In genomic region chr19:53464681-53465080, GRCm38 (mm10) we compare ENCODE assay signal across 12 mouse cellular contexts.
DNase-seq lines count a peak whose midpoint lies in the region; ATAC-seq lines count a peak whose summit lies in the region.
"Had no signal": no experiment of that assay in that cellular context is flagged by ENCODE, and none has a peak within 500 bp of the region (broad histone marks: within the 10 kb centered on the region; RNA-seq: fewer than 3 reads in every experiment).

No protein-coding gene starts in this region.

- no peak for DNase-seq in heart, adult 8-10 months (ENCODE audit: low spot score)
- peak; percentile 9 for DNase-seq in liver, embryonic 13.5 days
- peak; percentile 80 for DNase-seq in thymus, postnatal 14 days
- no peak for DNase-seq in midbrain, embryonic 10.5 days (ENCODE audit: low spot score)
- DNase-seq in adrenal gland, postnatal 4 days (ENCODE audit: low spot score in 2 of 2), result no peak
- DNase-seq: adrenal gland, adult 2 months; gastrocnemius, adult 2 months; left cerebral cortex, postnatal 4 days had no signal

- no peak overlapping the region for H3K4me3 ChIP-seq in heart, embryonic 15.5 days
- no peak overlapping the region for H3K4me3 ChIP-seq in liver, embryonic 13.5 days (replicated peaks)
- no peak overlapping the region for H3K4me3 ChIP-seq in midbrain, embryonic 10.5 days
- H3K4me3 ChIP-seq in hindbrain, embryonic 13.5 days, result no peak overlapping the region
- H3K4me3 ChIP-seq: gastrocnemius, adult 2 months; myocyte had no signal

- peaks cover 3% of the 10 kb centered on the region for H3K9me3 ChIP-seq in heart, embryonic 15.5 days (replicated peaks)
- no peaks in the 10 kb centered on the region for H3K9me3 ChIP-seq in liver, embryonic 13.5 days (replicated peaks)
- no peaks in the 10 kb centered on the region for H3K9me3 ChIP-seq in midbrain, embryonic 10.5 days (replicated peaks)
- peaks cover 13% of the 10 kb centered on the region; the same call in 1 of the 2 replicates for H3K9me3 ChIP-seq in hindbrain, embryonic 13.5 days

- WGBS in heart, embryonic 15.5 days, result 55% methylated on average over 5 of the region's 5 CpGs
- 20% methylated on average over 5 of the region's 5 CpGs for WGBS in liver, embryonic 13.5 days (ENCODE audit: insufficient replicate concordance)
- WGBS in midbrain, embryonic 10.5 days, result 79% methylated on average over 5 of the region's 5 CpGs
- WGBS in hindbrain, embryonic 13.5 days, result 86% methylated on average over 5 of the region's 5 CpGs

- peaks cover 10% of the 10 kb centered on the region; the same call in 1 of the 2 replicates for H3K4me1 ChIP-seq in heart, embryonic 15.5 days (replicated peaks)
- peaks cover 10% of the 10 kb centered on the region; the same call in 1 of the 2 replicates for H3K4me1 ChIP-seq in liver, embryonic 13.5 days (replicated peaks)
- H3K4me1 ChIP-seq in midbrain, embryonic 10.5 days, result peaks cover 15% of the 10 kb centered on the region
- H3K4me1 ChIP-seq in hindbrain, embryonic 13.5 days (replicated peaks), result peaks cover 13% of the 10 kb centered on the region

- H3K9ac ChIP-seq in heart, embryonic 15.5 days, result no peak overlapping the region
- H3K9ac ChIP-seq in liver, embryonic 13.5 days, result no peak overlapping the region
- H3K9ac ChIP-seq in hindbrain, embryonic 13.5 days, result no peak overlapping the region

- ATAC-seq in heart, embryonic 15.5 days (replicated peaks; ENCODE audit: insufficient number of reproducible peaks, insufficient read depth, low FRiP score, low read depth), result no peak
- ATAC-seq in liver, embryonic 13.5 days (ENCODE audit: low read depth), result peak; percentile 18; the same call in 1 of the 2 replicates
- ATAC-seq in monocyte, adult 5-6 weeks (replicated peaks; ENCODE audit: insufficient number of reproducible peaks, low FRiP score, low TSS enrichment, poor library complexity, severe bottlenecking), result peak; percentile 59
- ATAC-seq in hindbrain, embryonic 13.5 days (ENCODE audit: low FRiP score), result no peak

- no peaks in the 10 kb centered on the region for H3K27me3 ChIP-seq in heart, embryonic 15.5 days
- H3K27me3 ChIP-seq in liver, embryonic 13.5 days, result 0 out of 2 replicates have a peak, but pooled peaks cover 4% of the 10 kb centered on the region
- H3K27me3 ChIP-seq in midbrain, embryonic 10.5 days (ENCODE audit: low read depth, poor library complexity, severe bottlenecking), result peaks cover 14% of the 10 kb centered on the region
- H3K27me3 ChIP-seq in hindbrain, embryonic 13.5 days, result peaks cover 13% of the 10 kb centered on the region; the same call in 1 of the 2 replicates

- H3K4me2 ChIP-seq in heart, embryonic 15.5 days, result no peak overlapping the region
- H3K4me2 ChIP-seq in liver, embryonic 13.5 days, result no peak overlapping the region
- no peak overlapping the region for H3K4me2 ChIP-seq in hindbrain, embryonic 13.5 days

- no peaks in the 10 kb centered on the region for H3K36me3 ChIP-seq in heart, embryonic 15.5 days
- H3K36me3 ChIP-seq in liver, embryonic 13.5 days, result no peaks in the 10 kb centered on the region
- no peaks in the 10 kb centered on the region for H3K36me3 ChIP-seq in midbrain, embryonic 10.5 days
- no peaks in the 10 kb centered on the region for H3K36me3 ChIP-seq in hindbrain, embryonic 13.5 days

- 0 out of 2 replicates have a peak overlapping the region, but pooled peaks have one; percentile 42 for H3K27ac ChIP-seq in heart, embryonic 15.5 days
- peak overlapping the region; percentile 39; the same call in 1 of the 2 replicates for H3K27ac ChIP-seq in liver, embryonic 13.5 days
- no peak overlapping the region for H3K27ac ChIP-seq in midbrain, embryonic 10.5 days (replicated peaks)
- H3K27ac ChIP-seq in hindbrain, embryonic 13.5 days, result no peak overlapping the region
- H3K27ac ChIP-seq: gastrocnemius, adult 2 months had no signal

Comparison
In these comparisons a context has a peak if more than half of its experiments do, and no peak if none do; other contexts are left out.
1. ATAC-seq: peak in liver, embryonic 13.5 days (single experiment) and monocyte, adult 5-6 weeks (single experiment); none in heart, embryonic 15.5 days (single experiment) and hindbrain, embryonic 13.5 days (single experiment).
2. H3K27ac ChIP-seq: peak in heart, embryonic 15.5 days (single experiment) and liver, embryonic 13.5 days (single experiment); none in midbrain, embryonic 10.5 days (single experiment) and hindbrain, embryonic 13.5 days (single experiment).
3. DNase-seq: peak in liver, embryonic 13.5 days (single experiment) and thymus, postnatal 14 days (single experiment); none in heart, adult 8-10 months (single experiment), midbrain, embryonic 10.5 days (single experiment) and adrenal gland, postnatal 4 days (0 of 2).